Mouse (Mus musculus): Measurements from ENCODE around the gene Arid4b. TPM values are rescaled to one million over a fixed set of nuclear protein-coding genes. Genes with fewer than 3 reads are reported as not detected.

Gene Arid4b
- polyA plus RNA-seq, 1 experiment = 25.3 TPM

GRCm38 (mm10) chr13:14177989-14178388, 115.0 kb downstream of the Arid4b start:
- TF ChIP-seq CTCF (IDR thresholded peaks at IDR 0.05; ENCODE audit: borderline replicate concordance, insufficient read depth, low read depth, low read length) (no peak), POLR2A (IDR thresholded peaks at IDR 0.05; ENCODE audit: borderline replicate concordance, insufficient read depth, low read length) (no peak)
- Histone ChIP-seq H3K4me1 (ENCODE audit: control insufficient read depth, insufficient read depth, low read length) (no peaks in the 10 kb centered on the region), H3K4me3 (replicated peaks; ENCODE audit: insufficient read depth, low read depth, low read length) (no peak overlapping the region), H3K27ac (ENCODE audit: insufficient read depth, low read length) (no peak overlapping the region), H3K27me3 (ENCODE audit: control insufficient read depth, insufficient read depth, low read length) (no peaks in the 10 kb centered on the region)
- DNase-seq = peak in 1 of 2 experiments; percentile 22
- 73% methylated on average over 1 of the region's 1 CpGs for WGBS

DNA sequence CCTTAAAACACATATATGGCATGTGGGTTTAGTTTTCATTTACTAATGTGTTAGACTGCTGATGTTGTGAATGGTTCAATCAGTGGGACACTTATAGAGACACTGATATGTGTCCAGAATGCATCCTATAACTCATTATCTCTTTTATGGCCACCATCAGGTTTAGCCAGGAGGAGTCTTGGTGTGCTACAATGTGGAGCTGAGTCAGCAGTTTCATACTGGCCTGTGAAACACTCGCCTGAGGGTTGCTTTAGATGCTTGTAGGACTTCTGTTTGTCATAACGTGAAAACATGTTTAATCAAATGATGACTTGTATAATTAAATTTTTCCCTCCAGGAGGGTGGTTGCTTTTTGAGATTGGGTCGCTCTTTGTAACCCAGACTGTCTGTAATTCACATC, 116.6 kb downstream of the Arid4b start:
- H3K4me3 ChIP-seq (replicated peaks; ENCODE audit: insufficient read depth, low read depth, low read length) = no peak overlapping the region
- TF ChIP-seq CTCF (IDR thresholded peaks at IDR 0.05; ENCODE audit: borderline replicate concordance, insufficient read depth, low read depth, low read length) = no peak
- no peak for TF ChIP-seq POLR2A (IDR thresholded peaks at IDR 0.05; ENCODE audit: borderline replicate concordance, insufficient read depth, low read length)
- no peak for DNase-seq
- no peaks in the 10 kb centered on the region for H3K27me3 ChIP-seq (ENCODE audit: control insufficient read depth, insufficient read depth, low read length)
- H3K27ac ChIP-seq (ENCODE audit: insufficient read depth, low read length) = no peak overlapping the region
- 90% methylated on average over 3 of the region's 3 CpGs for WGBS
- no peaks in the 10 kb centered on the region for H3K4me1 ChIP-seq (ENCODE audit: control insufficient read depth, insufficient read depth, low read length)

DNA sequence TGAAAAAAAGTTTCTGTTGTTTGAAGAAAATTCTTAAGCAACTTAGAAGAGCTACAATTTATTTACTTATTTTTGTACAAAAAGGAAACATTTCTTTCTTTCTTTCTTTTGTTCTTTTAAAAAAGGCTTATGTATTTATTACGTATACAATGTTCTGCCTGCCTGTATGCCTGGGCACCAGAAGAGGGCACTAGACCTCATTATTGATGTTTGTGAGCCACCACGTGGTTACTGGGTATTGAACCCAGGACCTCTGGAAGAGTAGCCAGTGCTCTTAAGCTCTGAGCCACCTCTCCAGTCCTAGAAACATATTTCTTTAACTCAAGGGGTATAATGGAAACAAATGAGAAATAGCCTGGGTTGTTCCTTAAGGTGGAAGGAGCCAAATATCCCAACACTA, 182.9 kb downstream of the Arid4b start:
- TF ChIP-seq CTCF (IDR thresholded peaks at IDR 0.05; ENCODE audit: borderline replicate concordance, insufficient read depth, low read depth, low read length) = no peak; the same call in 1 of the 2 replicates
- TF ChIP-seq POLR2A (IDR thresholded peaks at IDR 0.05; ENCODE audit: borderline replicate concordance, insufficient read depth, low read length) = no peak
- no peaks in the 10 kb centered on the region for H3K4me1 ChIP-seq (ENCODE audit: control insufficient read depth, insufficient read depth, low read length)
- H3K4me3 ChIP-seq (replicated peaks; ENCODE audit: insufficient read depth, low read depth, low read length) = no peak overlapping the region
- no peak for DNase-seq
- H3K27ac ChIP-seq (ENCODE audit: insufficient read depth, low read length) = no peak overlapping the region
- 52% methylated on average over 2 of the region's 2 CpGs for WGBS
- no peaks in the 10 kb centered on the region for H3K27me3 ChIP-seq (ENCODE audit: control insufficient read depth, insufficient read depth, low read length)

Other genes with a start within 250 kb of the Arid4b start
- gene B3galnt2, start 108.8 kb upstream of the Arid4b start, polyA plus RNA-seq (2012; rRNA removed) = 25.9 and 26.2 TPM in 2 replicates
- gene Tbce, start 23.6 kb upstream of the Arid4b start, polyA plus RNA-seq (2012; rRNA removed) = 149 TPM in 2 replicates
- 57.1 and 60.1 TPM in 2 replicates for gene Ggps1, start 256 bp downstream of the Arid4b start, polyA plus RNA-seq (2012; rRNA removed)

All from cerebellum, adult 2 months (tissue).